Mouse (Mus musculus) ZHBTc4 (cell line): ENCODE measurements around the gene Tm6sf2.
A peak's percentile ranks its signal among the peaks of the same experiment; 100 is the strongest.

ENCODE experiments used
- DNase-seq: peaks from one replicate; pipeline ENCODE4 v3.0.0-alpha.2; 2011; ENCODE audit warnings: low read depth, low spot score

The Tm6sf2 gene

GRCm38 (mm10) chr8:70072441-70073069 lies at the start of gene Tm6sf2:
TSS of gene Tm6sf2 (plus strand) at chr8:70072924.
- peak; percentile 70 for DNase-seq

GRCm38 (mm10) chr8:70023596-70023995 lies 49.1 kb upstream of the Tm6sf2 start:
- peak; percentile 68 for DNase-seq

DNA sequence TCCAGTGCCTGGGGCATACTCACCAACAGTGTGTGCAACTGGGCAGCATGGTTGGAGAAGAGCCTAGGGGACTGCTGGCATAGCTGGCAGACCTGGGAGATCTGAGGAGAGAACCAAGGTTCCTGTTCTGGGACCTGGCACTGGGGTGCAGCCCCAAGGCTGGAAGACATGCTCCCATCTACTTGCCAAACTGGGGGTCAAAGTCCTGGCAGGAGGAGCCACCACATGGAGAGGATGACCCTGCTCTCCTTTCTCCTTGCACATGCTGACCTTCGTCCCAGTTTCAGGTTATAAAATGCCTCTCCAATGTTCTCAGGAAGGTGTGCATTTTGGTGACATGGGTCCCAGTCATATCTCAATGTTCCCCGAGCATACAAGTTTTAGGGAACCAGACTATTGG lies 46.6 kb upstream of the Tm6sf2 start:
- DNase-seq = no peak

DNA sequence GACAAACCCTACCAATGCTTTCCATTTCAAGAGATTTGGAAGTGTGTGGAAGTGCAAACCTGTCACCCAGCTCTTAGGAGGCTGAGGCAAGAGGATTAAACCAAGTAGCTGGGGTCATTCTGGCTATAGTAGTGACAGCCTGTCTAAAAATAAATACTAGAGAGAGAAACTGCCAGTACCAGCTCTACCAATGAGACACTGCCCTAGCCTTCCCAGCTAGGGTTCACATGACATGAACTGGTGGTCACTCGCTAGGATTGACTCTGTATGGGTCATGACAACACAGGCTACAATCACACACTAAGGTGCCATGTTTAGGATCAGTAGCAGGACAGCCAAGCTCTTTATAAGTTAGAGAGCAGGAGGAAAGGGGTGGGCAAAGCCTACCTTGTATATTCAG lies 42.5 kb upstream of the Tm6sf2 start:
- DNase-seq = no peak

DNA sequence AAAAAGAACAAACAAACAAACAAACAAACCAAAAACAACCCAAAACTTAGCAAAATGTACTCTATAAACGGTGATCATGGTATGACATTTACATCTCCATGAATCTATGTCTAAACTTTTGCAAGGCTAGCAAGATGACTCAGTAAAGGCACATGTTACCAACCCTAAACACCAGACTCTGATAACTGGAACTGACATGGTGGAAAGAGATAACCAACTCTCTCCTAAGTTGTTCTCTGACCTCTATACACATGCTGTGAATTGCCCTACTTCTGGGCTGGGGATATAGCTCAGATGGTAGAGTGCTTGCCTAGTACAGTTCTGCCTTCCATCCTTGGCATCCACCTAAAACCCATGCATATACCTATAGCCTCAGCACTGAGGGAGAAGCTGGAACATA lies 34.7 kb upstream of the Tm6sf2 start:
- no peak for DNase-seq

GRCm38 (mm10) chr8:70041885-70042546 lies 30.7 kb upstream of the Tm6sf2 start:
- DNase-seq = no peak

DNA sequence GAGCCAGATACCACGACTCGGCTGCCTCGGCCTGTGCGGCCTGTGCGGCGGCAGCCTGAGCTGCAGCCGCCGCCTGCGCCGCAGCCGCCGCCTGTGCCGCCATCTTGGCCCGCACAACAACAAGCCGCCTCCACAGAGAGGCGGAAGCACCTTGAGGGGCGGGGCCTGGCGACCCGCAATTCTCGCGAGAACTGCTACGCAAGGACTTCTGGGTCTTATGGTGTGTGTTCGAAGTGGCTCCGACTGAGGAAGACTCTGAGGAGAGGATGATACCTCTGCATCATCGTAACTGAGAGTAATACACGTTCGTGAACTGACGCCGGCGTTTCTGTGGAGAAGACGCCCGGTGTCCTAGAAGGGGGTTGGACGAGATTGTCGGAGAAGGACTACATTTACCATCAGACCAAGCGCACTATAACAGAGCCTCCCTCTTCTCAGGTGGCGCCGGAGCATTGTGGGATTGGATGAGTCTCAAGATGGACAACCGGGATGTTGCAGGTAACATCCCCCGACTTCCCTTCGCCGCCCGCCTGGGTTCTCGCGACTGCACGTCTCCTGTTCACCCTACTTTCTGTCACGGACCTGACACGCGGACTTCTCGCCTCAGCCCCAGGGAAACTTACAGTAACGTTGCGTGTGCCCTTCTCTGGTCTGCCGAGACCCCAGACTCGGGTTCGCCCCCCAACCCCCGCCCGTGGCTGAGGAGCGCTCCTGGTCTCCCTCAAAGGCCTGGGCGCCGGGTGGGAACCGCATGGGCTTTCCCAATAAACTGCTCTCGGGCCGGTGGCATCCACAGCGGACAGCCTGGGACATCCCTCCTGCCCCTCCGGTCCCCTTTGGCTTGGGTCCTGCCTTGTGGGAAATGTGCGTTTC lies 29.9 kb upstream of the Tm6sf2 start, which contains the start of the genes Mau2 and Sugp1:
Gene Mau2 (minus strand): TSS at position 152 of the 873 bp plus-strand sequence.
Gene Sugp1 (plus strand): TSS at position 231 of the 873 bp plus-strand sequence.
- DNase-seq = peak; percentile 98

DNA sequence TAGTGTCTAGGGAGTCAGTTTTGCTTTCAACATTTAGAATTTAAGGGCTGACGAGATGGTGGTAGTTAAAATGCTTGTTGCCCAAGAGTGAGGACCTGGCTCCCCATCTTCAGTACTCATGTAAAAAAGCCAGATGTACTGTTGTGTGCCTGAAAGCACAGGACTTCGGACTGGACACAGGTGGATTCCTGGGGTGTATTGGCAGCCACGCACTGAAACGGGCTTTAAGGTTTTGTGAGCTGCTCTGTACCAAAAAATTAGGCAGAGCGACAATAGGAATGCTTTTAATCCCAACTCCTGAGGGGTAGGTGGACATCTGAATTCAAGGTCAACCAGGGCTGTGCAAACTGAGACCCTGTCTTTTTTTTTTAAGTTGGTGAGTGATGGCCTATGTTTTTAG lies 28.7 kb upstream of the Tm6sf2 start:
- no peak for DNase-seq

- DNase-seq = no peak
These were observed 23.1 kb upstream of the Tm6sf2 start for GRCm38 (mm10) chr8:70049662-70050061.

GRCm38 (mm10) chr8:70050434-70050833 lies 22.3 kb upstream of the Tm6sf2 start:
- peak; percentile 29 for DNase-seq

DNA sequence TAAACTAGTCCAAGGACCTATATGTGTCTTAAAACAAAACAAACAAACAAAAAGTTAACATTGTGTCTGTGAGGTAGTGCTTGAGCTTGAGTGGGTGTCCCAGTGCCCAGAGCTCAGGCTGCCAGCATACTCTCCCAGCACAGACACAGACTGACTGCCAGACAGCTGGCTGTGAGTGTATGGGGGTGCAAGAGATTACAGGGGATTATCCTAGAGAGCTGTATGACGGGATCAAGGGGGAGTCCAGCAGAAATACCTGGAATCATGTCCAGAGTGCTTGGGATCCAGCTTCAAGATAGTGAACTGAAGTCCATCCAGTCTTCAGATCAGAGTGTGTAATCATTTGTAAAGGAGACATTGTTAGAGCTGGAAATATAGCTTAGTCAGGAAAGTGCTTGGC lies 15.0 kb upstream of the Tm6sf2 start:
- no peak for DNase-seq

DNA sequence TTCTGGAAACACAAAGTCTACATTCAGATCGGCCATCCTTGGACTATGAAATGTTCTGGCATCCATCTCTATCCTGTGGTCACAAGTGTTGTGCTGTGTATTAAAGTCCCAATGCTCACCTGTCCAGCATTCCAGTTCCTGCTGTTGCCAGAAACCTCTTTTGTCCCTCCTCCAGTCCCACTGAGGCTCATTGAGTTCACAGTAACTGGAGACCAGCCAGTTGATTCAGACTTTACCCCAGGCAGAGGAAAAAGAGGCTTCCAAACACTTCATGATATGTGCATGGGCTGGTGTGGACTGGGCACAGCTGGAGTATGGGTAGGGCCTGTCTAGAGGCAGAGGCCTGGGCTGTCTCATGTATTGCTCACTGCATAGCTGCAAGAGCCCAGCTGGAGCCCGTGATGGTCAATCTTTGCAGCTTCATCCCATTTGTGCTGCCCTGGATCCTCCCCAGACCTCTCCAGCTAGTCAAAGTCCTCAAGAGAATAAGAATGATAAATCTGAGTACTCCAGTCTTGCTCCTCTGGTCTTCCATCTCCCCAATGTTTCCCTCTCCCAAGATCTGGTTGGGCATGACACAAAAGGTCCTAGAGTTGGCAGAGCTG lies 786 bp upstream of the Tm6sf2 start:
- no peak for DNase-seq

GRCm38 (mm10) chr8:70073120-70073519 lies 396 bp downstream of the Tm6sf2 start:
- DNase-seq = no peak

DNA sequence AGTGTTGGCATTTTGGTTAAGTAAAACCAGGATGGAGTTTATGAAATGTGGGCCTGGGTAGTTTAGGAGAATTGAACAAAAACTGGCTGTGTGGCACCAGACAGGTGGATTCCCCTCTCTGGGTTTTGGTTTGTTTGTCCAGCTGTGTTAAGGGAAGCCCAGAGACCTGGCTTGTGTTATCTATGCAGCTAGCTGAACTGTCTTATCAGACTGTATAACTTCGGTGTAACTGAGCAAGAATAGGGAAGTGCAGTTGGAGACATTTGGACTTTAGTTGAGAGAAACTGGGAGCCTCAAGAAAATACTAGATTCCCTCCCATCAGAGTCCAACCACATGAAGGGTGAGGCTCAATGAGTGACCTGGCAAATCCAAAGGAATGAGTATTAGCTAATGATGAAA lies 958 bp downstream of the Tm6sf2 start:
- no peak for DNase-seq

DNA sequence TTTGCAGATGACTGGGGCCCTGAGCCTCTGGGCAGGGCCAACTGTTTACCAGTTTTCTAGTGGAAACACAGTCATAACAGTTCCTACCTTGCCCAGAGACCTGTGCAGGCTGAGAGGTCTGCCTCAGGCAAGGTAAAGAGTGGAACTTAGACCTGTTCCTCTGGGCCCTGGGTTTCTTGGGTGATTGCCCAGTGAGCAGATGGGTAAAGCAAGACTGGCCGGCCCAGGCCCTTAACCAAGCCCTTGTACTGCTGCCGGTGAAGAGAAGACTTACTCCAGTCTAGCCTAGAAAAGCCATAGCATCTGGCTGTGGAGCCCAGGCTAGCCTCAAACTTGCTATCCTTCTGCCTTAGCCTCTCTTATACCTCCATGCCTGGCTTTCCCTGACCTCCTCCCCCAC lies 9.3 kb downstream of the Tm6sf2 start:
- no peak for DNase-seq

DNA sequence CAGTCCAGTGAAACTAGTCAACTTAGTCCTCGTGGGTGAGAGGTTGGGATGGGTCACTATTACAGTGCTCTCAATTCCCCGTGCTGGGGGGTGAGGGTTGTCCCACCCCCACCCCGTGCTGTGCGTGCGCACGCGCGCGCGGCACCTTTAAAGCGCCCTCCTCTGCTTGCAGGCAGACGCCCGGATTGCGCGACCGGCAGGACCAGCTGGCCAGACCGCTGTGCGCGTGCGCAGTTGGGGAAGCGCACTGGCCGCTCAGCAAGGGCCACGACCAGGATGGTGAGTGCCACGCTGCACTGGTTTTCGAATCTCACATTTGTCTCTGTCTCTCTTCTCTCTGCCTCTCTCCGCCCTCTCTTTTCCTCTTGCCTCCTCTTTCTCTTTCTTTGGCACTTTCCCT lies 10.6 kb downstream of the Tm6sf2 start, which contains the start of gene Hapln4:
Gene Hapln4 (plus strand): TSS at position 173 of the 400 bp plus-strand sequence.
- DNase-seq = peak; percentile 56

GRCm38 (mm10) chr8:70084191-70085065 lies 11.7 kb downstream of the Tm6sf2 start:
- peak; percentile 48 for DNase-seq

GRCm38 (mm10) chr8:70086151-70086550 lies 13.4 kb downstream of the Tm6sf2 start:
- DNase-seq = no peak

- DNase-seq = peak; percentile 73
These were observed 14.5 kb downstream of the Tm6sf2 start for GRCm38 (mm10) chr8:70087237-70087636.

- DNase-seq = peak; percentile 70
These were observed 15.3 kb downstream of the Tm6sf2 start for GRCm38 (mm10) chr8:70087836-70088650.
